Mouse (Mus musculus) liver, adult 2 months (tissue): ENCODE data around the gene Syde2.
"Not testable (repeated sequence)": the region's sequence is repeated elsewhere in the genome, so short reads cannot be mapped to it uniquely, and the experiment has no call there.

Source experiments
- CTCF ChIP-seq: fragments of 200-500 bp; IDR thresholded peaks from 2 replicates; pipeline ENCODE4 v1.5.1; 2011; ENCODE audit warnings: low read depth, low read length, control low read depth
- POLR2A ChIP-seq: fragments of 200-500 bp; IDR thresholded peaks from 2 replicates; pipeline ENCODE4 v1.6.1; 2011; ENCODE audit warnings: low read length, control low read depth; ENCODE audit not compliant: insufficient read depth; ENCODE audit errors: extremely low read depth

DNA sequence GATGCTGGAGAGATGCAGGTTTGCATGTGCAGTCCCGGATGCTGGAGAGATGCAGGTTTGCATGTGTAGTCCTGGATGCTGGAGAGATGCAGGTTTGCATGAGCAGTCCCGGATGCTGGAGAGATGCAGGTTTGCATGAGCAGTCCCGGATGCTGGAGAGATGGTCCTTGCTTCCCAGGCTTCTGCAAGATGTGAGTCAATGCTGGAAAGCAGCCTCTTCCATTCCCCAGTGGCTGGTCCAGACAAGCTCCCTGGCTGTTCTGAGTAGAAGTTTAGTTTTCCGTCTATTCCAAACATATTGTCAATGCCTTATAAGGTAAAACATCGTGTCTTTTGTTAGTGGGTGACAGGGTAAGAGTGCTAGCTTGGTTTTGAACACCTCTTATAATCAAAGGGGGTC is 8.9 kb downstream of the Syde2 start:
- not testable (repeated sequence) for TF ChIP-seq CTCF, POLR2A
